Mouse (Mus musculus) MEL (cell line): ENCODE results near the gene Tiam1.

Experiments
- ELF1 ChIP-seq: IDR thresholded peaks from 2 replicates; pipeline ENCODE4 v1.6.1; 2014; ENCODE audit warnings: low read depth, mild to moderate bottlenecking, inconsistent platforms, low read length, improper control_type of control experiment, moderate library complexity
- TCF12 ChIP-seq: IDR thresholded peaks from 2 replicates; pipeline ENCODE4 v1.6.1; 2014; ENCODE audit warnings: low read depth, mild to moderate bottlenecking, inconsistent platforms, low read length, improper control_type of control experiment, moderate library complexity

DNA sequence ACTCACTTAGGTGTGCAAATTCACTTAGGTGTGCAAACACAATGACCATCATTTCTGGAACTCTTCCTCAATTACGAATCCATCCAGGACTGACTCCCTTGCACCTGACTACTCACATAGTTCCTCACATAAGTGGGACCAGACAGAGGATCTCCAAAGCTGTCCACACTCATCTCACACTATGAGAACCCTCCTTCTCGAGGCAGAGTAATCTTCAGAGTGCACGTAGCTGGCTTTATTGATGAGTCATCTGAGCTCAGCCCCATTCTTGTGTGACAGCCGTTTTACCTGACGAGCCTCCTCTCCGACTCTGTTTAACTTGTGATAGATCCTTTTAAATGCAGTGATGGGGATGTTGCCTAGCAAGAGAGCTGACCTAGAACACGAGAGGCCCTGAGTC lies 41.0 kb downstream of the Tiam1 start:
- TF ChIP-seq ELF1 = no peak
- no peak for TF ChIP-seq TCF12
